Mouse (Mus musculus): ENCODE results near the gene Disc1.

GRCm38 (mm10) chr8:125159387-125159786, 105.4 kb downstream of the Disc1 start:
- TF ChIP-seq PAX5 (IDR thresholded peaks at IDR 0.05; ENCODE audit: low read length) (no peak), CTCF (conservative IDR thresholded peaks at IDR 0.05 in 1 of 2, IDR thresholded peaks at IDR 0.05 in 1 of 2; ENCODE audit: low read depth in 2 of 2, low read length in 2 of 2) (no peak), POLR2A (IDR thresholded peaks at IDR 0.05; ENCODE audit: low read depth, low read length) (no peak), ZNF384 (IDR thresholded peaks at IDR 0.05; ENCODE audit: low read depth, low read length) (no peak), CHD2 (IDR thresholded peaks at IDR 0.05; ENCODE audit: low read length) (no peak), TCF12 (IDR thresholded peaks at IDR 0.05; ENCODE audit: low read depth, low read length) (no peak), NELFE (IDR thresholded peaks at IDR 0.05; ENCODE audit: low read depth, low read length) (no peak), USF1 (IDR thresholded peaks at IDR 0.05; ENCODE audit: low read depth, low read length) (no peak), ELF1 (IDR thresholded peaks at IDR 0.05; ENCODE audit: low read depth, low read length) (no peak), BHLHE40 (IDR thresholded peaks at IDR 0.05; ENCODE audit: low read depth, low read length) (no peak), ZC3H11A (IDR thresholded peaks at IDR 0.05; ENCODE audit: low read depth, low read length) (no peak), JUND (conservative IDR thresholded peaks at IDR 0.05; ENCODE audit: low read depth, low read length) (no peak), EP300 (IDR thresholded peaks at IDR 0.05; ENCODE audit: low read length) (no peak)
